Mouse (Mus musculus): ENCODE results near the gene Trim46. TPM values are rescaled to one million over a fixed set of nuclear protein-coding genes. Genes with fewer than 3 reads are reported as not detected.
A peak's percentile ranks its signal among the peaks of the same experiment; 100 is the strongest.
"Not testable (repeated sequence)": the region's sequence is repeated elsewhere in the genome, so short reads cannot be mapped to it uniquely, and the experiment has no call there.

Gene Trim46
- total RNA-seq, 2 experiments from 2014 or later: 0.37 to 0.98 TPM

GRCm38 (mm10) chr3:89233562-89234110, 12.5 kb downstream of the Trim46 start:
- peak; percentile 39 to 46 for DNase-seq

GRCm38 (mm10) chr3:89232614-89233013, 13.5 kb downstream of the Trim46 start:
- DNase-seq: no peak

DNA sequence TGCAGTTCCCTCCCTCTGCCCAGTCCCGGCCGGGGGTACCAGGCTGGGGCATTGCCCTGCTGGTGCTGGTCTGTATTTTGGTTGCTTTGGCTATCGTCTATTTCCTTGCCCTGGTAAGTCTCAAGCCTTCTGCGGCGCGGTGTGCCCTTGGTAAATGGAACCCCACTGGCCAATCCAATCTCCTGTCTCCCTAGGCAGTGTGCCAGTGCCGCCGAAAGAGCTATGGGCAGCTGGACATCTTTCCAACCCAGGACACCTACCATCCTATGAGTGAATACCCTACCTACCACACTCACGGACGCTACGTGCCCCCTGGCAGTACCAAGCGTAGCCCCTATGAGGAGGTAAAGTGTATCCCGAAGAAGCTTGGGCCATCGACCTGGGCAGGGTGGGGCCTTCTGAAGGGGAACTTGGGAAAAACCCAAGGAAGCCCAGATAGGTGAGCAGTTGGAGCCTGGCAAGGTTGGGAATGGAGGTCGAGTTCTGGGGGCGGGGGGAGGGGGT, 14.3 kb downstream of the Trim46 start:
- no peak for DNase-seq

DNA sequence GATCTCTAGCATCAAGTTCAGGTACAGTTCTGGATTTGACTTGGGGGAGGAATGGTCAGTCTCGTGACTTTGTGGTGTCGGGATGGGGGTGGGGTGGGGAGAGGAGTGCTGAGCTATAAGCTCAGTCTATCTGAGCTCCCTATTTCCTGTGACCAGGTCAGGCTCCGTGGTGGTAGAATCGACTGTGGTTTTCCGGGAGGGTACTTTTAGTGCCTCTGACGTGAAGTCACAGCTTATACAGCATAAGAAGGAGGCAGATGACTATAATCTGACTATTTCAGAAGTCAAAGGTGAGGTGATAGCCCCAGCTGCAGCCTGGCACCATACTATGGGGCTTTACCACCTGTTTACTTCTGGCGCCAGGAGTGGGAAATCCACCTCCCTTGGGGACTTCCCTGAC, 14.8 kb downstream of the Trim46 start:
- DNase-seq: no peak

GRCm38 (mm10) chr3:89230561-89230960, 15.5 kb downstream of the Trim46 start:
- no peak for DNase-seq

- no peak for DNase-seq
These were observed 16.8 kb downstream of the Trim46 start for GRCm38 (mm10) chr3:89229276-89229675.

- DNase-seq: no peak
These were observed 17.3 kb downstream of the Trim46 start, which contains the start of gene Muc1 for GRCm38 (mm10) chr3:89228836-89229235. Muc1 (plus strand) TSS chr3:89229057.

GRCm38 (mm10) chr3:89228180-89228549, 17.9 kb downstream of the Trim46 start:
- DNase-seq: peak; percentile 89 to 95

DNA sequence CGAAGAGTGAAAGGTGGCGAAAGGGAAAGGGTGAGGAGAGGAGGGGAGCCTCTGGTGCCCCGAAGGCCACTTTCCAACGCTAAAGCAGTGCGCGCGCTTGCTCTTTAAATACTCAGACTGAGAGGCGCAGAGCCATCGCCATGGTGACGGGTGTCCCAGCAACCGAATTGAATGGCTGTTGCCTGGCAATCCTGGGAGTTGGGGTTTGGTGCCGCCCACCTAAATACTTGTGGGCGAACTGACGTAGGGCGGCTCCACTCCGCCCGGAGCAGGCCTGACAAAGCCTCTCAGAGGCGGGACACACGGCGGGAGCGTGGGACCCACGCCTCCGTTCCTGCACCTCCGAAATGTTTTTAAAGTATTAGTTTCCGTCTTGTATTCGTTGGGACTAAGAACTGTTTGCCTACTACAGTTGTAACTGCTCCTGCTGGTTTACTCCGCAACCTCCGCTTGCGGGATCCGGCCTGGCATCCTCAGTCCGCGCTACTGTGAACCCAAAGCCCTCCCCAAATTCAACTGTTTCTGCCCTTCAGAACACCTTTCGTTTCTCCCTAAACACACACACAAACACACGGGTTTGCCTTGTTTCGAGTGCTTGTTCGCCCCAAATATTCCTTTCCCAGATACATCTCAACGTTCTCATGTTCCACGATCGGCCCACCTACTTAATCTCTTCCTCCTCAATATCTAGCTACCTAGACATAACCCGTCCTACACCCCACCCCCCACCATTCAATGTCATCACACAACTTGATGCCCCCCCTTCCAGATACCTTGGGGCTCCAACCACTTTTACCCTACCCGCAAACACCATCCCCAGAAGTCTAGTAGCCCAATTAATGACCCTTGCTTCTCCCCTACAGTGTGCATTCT, 18.6 kb downstream of the Trim46 start:
- peak; percentile 85 to 88 for DNase-seq

DNA sequence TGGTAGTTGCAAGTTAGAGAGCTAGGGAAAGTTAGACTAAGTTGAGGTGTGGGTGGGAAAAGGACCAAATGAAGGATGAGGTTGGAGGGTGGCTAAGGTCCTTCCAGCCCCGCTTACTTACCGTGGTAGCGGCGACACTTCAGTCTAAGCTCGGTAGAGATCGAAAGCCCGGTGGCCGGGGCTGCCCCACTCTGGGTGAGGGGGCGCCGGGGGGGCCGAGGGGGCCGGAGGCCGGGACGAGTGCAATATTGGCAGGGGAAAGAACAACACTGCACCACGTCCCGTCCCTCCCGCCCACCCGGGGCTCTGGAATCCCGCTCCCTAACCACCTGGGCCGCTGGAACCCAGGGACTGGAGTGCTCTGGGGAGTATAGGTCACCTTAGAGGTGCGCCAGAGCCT, 19.2 kb downstream of the Trim46 start, which contains the start of gene Mtx1:
Gene Mtx1, minus strand, starts transcription at position 189 of the 400 bp plus-strand sequence.
- DNase-seq: no peak

- no peak for DNase-seq
These were observed 19.7 kb downstream of the Trim46 start for GRCm38 (mm10) chr3:89226361-89226760.

DNA sequence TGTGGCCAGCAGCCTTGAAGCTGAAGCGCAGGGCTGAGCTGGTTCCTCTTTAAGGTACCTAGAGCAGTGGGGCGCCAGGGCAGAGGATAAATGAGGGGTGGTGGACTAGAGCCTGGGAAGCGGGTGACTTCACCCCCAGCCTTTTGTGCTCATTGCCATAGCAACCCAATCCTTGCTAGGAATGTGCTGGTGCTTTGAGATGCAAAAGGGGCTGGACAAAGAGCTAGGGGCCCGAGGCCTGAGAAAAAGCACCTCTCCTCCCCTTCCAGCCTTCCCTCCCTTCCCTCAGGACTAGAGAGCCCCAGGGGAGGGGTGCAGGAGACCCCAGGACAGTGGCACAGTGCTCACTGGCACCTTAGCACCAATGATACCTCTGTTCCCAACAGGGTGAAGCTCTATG, 20.2 kb downstream of the Trim46 start:
- DNase-seq: no peak

- no peak for DNase-seq
These were observed 20.7 kb downstream of the Trim46 start for GRCm38 (mm10) chr3:89225321-89225815.

GRCm38 (mm10) chr3:89224796-89225195, 21.3 kb downstream of the Trim46 start:
- no peak for DNase-seq

DNA sequence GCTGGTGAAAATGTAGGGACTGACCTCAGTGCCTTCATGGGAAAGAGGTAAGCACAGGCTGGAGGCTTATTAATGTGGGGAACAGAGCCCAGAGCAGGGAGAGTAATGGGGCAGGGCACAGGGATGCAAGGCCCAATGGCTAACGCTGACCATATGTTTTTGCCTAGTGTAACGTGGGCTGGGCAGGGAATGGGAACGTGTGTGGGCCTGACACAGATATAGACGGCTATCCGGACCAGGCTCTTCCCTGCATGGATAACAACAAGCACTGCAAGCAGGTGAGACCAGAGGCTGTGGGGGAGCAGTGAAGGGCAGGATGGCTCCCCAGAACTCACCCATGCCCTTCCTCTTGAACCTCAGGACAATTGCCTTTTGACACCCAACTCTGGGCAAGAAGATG, 24.9 kb downstream of the Trim46 start:
- DNase-seq: no peak

GRCm38 (mm10) chr3:89219546-89219945, 26.6 kb downstream of the Trim46 start:
- DNase-seq: no peak

DNA sequence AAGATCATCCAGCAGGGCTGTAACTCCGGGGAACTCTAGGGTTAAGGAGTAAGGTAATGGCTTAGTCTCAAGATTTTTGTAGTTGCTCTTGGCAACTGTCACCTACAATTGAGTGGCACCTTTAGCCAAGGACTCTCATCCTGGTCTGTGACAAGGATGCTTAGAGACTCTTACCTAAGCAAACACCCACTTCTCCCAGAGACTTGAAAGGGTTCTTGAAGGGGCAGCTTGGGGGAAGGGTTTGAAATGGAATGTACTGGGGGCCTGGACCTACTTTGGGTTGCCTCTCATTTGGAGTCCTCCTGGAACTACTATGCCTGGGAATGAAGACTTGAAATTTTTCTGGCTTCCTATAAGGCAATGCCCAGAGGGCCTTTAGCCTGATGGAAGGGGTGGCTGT, 27.8 kb downstream of the Trim46 start:
- no peak for DNase-seq

GRCm38 (mm10) chr3:89216407-89216806, 29.7 kb downstream of the Trim46 start:
- DNase-seq: not testable (repeated sequence)

DNA sequence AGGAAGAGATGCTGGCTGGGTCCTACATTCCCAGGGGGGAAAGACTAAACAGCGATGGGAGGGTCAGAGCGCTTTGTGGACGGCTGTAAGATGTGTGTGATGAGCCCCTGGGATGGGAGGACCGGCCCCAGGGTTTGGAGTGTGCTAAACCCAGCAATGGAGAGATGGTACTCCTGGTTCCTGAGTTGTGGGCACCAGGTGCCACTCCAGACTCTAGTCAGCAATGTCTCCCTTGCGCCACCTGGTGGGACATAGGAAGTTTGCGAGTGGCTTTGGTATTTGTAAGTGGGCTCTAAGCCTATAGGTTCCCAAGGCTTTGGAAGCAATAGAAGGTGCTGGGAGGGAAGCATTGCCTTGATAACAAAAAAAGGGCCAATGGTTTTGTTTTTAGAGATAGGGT, 30.3 kb downstream of the Trim46 start:
- peak; percentile 80 to 91 for DNase-seq

- DNase-seq: peak; percentile 49 to 58
These were observed 31.3 kb downstream of the Trim46 start, which contains the start of gene Thbs3 for GRCm38 (mm10) chr3:89214681-89215411. Thbs3 (plus strand) TSS chr3:89215180.

- DNase-seq: peak; percentile 96 to 97
These were observed 32.1 kb downstream of the Trim46 start for GRCm38 (mm10) chr3:89213803-89214530.

GRCm38 (mm10) chr3:89210731-89211130, 35.4 kb downstream of the Trim46 start:
- peak in 1 of 2 experiments; percentile 50 for DNase-seq

Data from heart, adult 18-20 months (tissue).